Mouse (Mus musculus) liver, adult 2 months (tissue): ENCODE data around the gene Upk3a.

Experiments
- CTCF ChIP-seq: fragments of 200-500 bp; IDR thresholded peaks from 2 replicates; pipeline ENCODE4 v1.5.1; 2011; ENCODE audit warnings: low read depth, low read length, control low read depth
- POLR2A ChIP-seq: fragments of 200-500 bp; IDR thresholded peaks from 2 replicates; pipeline ENCODE4 v1.6.1; 2011; ENCODE audit warnings: low read length, control low read depth; ENCODE audit not compliant: insufficient read depth; ENCODE audit errors: extremely low read depth

DNA sequence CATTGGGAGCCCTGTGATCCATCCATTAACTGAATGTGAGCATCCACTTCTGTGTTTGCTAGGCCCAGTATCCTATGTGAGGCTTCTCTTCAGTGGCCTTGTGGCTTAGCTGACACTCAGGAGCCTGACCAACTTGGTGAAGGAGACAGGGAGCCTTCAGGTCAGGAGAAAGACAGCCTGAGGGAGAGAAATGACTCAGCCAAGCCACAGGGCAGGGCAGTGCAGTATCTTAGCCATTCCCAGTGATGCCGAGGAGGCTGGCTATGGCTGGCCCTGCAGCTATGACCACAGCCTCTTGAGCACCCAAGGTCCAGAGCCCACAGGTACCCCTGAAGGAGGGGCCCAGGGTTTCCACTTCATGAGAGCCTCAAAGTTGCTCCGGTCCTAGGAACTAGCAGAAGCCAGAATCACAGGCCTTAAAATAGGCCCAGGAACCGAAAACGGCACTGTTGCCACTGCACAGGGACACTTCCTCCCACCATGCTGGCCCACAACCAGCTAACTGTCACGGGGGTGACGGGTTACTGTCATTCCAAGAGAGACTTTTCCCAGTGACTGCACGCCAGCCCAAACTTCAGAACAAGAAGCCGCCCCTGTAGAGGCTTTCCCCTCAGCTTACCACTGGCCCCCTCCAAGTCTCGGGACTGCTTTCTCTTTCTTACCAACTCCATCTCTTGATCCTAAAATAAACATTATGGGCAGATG is 35.2 kb upstream of the Upk3a start:
- TF ChIP-seq POLR2A, result no peak
- TF ChIP-seq CTCF, result no peak
